Mouse (Mus musculus): Measurements from ENCODE around the gene Prox1.

DNA sequence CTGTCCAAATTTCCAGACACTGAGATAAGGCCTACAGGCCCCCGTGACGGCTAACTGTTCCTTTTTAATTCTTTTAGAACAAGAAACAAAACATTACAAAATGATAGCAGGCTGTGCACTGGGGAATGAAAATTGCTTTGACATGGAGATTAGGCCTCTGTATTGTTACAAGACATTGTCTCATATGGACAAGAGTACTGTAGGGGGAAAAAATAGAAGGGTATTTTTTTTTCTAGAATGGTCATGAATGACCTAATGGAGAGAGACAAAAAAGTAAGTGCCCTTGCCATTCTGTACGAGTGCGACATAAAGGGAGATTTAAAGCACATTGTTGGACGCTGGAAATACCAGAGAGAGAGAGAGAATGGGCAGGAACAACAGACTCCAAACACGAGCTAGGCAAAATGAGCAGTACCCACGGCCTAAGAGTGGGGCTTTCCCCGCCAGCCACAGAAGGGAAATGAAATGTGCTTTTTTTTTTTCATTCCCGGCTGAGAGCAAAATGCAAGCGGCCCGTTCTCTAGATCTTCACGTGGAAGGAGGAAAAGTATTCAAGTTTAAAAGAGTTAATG, 21.8 kb downstream of the Prox1 start:
- TF ChIP-seq FOSL1 (IDR thresholded peaks at IDR 0.05; ENCODE audit: insufficient read depth, low read length, poor library complexity, severe bottlenecking), result no peak
- TF ChIP-seq CTCF (IDR thresholded peaks at IDR 0.05; ENCODE audit: control insufficient read depth, insufficient read depth, insufficient read length), result no peak
- TF ChIP-seq MYOD1 (IDR thresholded peaks at IDR 0.05; ENCODE audit: control insufficient read depth, insufficient read length, low read depth), result no peak
- TF ChIP-seq USF1 (IDR thresholded peaks at IDR 0.05; ENCODE audit: low read depth), result no peak
- no peak for TF ChIP-seq MAX (IDR thresholded peaks at IDR 0.05)
- no peak for TF ChIP-seq CEBPB (IDR thresholded peaks at IDR 0.05; ENCODE audit: low read depth)

Data from C2C12 (cell line).